Mouse (Mus musculus) lung, adult 2 months (tissue): ENCODE measurements around the gene Lat2.

Experiments used
- CTCF ChIP-seq: fragments of 200-500 bp; IDR thresholded peaks from 2 replicates; pipeline ENCODE4 v1.5.1; 2011; ENCODE audit warnings: mild to moderate bottlenecking, low read length, control low read depth; ENCODE audit not compliant: insufficient read depth
- POLR2A ChIP-seq: fragments of 200-500 bp; IDR thresholded peaks from 2 replicates; pipeline ENCODE4 v1.6.1; 2011; ENCODE audit warnings: low read depth, mild to moderate bottlenecking, control low read depth, low read length, borderline replicate concordance; ENCODE audit errors: extremely low read depth

DNA sequence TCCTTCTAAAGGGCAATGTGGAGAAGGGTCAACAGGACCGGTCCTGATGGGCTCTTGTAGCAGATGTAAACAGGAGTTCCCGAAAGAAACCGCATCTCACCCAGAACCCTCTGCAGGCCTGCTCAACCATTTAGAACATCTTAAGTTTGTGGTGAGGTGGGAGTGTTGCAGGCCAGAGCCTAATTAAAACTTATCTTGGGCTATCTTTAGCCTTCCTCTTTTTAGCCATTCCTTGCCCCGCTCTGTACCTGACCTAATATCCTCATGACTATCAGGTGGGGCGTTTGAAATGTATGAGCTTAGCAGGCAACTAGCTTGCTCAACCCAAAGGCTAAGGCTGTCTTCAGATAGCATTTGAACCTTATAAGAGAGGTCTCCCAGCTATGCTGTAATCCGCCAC lies 49.1 kb downstream of the Lat2 start:
- TF ChIP-seq POLR2A (no peak), CTCF (no peak)
